Mouse (Mus musculus) heart, embryonic 15.5 days (tissue): Measurements from ENCODE around the gene Dennd1a. TPM values are rescaled to one million over a fixed set of nuclear protein-coding genes. Genes with fewer than 3 reads are reported as not detected.

Experiments
- ATAC-seq: fragments of 200-750 bp; cut with Nextera tagmentation; replicated peaks from 2 replicates; pipeline ENCODE4 v1.8.0; 2017; ENCODE audit warnings: low read depth, moderate TSS enrichment; ENCODE audit not compliant: insufficient number of reproducible peaks, insufficient read depth, low FRiP score
- H3K27ac ChIP-seq: fragments of 300-500 bp; sonication (generic); 2 replicates; pipeline ENCODE4 v1.5.1; 2015; ENCODE audit warnings: mild to moderate bottlenecking, inconsistent platforms
- H3K27me3 ChIP-seq: fragments of 300-500 bp; sonication (generic); 2 replicates; pipeline ENCODE4 v1.6.1; 2015; ENCODE audit warnings: inconsistent platforms
- H3K36me3 ChIP-seq: fragments of 300-500 bp; sonication (generic); 2 replicates; pipeline ENCODE4 v1.6.1; 2015; ENCODE audit warnings: mild to moderate bottlenecking, inconsistent platforms
- H3K4me1 ChIP-seq: fragments of 300-500 bp; sonication (generic); replicated peaks from 2 replicates; pipeline ENCODE4 v1.6.1; 2015; ENCODE audit warnings: inconsistent platforms
- H3K4me2 ChIP-seq: fragments of 300-500 bp; sonication (generic); 2 replicates; pipeline ENCODE4 v1.6.1; 2015; ENCODE audit warnings: inconsistent platforms, mild to moderate bottlenecking, moderate library complexity
- H3K4me3 ChIP-seq: fragments of 300-500 bp; sonication (generic); 2 replicates; pipeline ENCODE4 v1.5.1; 2015; ENCODE audit warnings: mild to moderate bottlenecking, inconsistent platforms
- H3K9ac ChIP-seq: fragments of 300-500 bp; sonication (generic); 2 replicates; pipeline ENCODE4 v1.6.1; 2015; ENCODE audit warnings: mild to moderate bottlenecking, inconsistent platforms
- H3K9me3 ChIP-seq: fragments of 300-500 bp; sonication (generic); replicated peaks from 2 replicates; pipeline ENCODE4 v1.6.1; 2016; ENCODE audit warnings: inconsistent platforms
- WGBS: fragments of 180-500 bp; shearing (Covaris S2); methylation state at CpG from one replicate; pipeline ENCODE4 v1.1.7; 2015; ENCODE audit warnings: mixed read lengths; 5-methylcytosine and 5-hydroxymethylcytosine counted together
- polyA plus RNA-seq: library from polyadenylated mRNA; unstranded; fragments of >200 nt; fragmentation: Nextera tagmentation; extraction: Ambion mirVana; gene quantifications from 2 replicates; pipeline ENCODE4 v1.2.1, GENCODE M21; 2015

Dennd1a gene
- polyA plus RNA-seq = 10.5 and 14.5 TPM in 2 replicates

DNA sequence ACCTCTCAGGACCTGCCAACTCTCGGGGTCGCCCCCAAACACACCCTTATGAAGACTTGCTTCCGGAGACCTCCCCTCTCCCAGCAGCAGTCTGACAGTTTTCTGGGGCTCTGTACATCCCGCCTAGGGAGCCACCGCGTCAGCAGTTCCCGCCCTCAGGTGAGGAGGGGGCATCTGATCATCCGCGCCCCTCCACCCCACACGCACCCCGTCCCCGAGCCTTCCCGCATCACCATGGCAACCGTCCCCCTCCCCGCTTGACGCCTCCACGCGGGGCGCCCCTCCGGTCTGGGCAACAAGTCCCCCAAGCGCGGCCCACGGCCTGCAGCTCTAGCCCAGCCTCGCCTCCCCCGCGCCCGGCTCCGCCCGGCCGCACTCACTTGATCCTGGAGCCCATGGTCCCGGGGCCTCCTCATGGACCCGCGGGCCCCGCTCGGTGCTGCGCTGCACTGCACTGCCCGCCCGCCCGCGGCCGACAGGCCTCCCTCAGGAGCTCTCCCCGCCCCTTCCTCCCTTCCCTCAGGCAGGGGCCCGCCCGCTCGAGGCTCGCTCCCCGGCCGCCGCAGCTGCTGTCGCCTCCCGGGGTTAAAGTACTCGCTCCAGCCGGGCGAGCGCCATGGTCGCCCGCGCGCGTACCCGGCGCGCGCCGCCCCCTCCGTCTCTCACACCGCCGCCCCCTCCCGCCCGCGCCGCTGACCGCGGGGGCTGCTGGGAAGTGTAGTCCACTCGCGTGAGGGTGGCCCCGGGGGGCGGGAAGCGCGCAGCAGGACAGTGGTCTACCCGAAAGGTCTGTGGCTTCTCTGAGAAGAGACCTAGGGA is at the start of gene Dennd1a:
Dennd1a (minus strand) TSS at position 658 of the 819 bp plus-strand sequence.
- H3K4me1 ChIP-seq = peaks cover 26% of the 10 kb centered on the region
- H3K4me3 ChIP-seq = peak within 1 kb of the TSS; percentile 91
- H3K36me3 ChIP-seq = no peaks in the 10 kb centered on the region
- H3K9me3 ChIP-seq = no peaks in the 10 kb centered on the region
- WGBS = 1% methylated on average over 81 of the region's 81 CpGs
- no peaks in the 10 kb centered on the region for H3K27me3 ChIP-seq
- H3K27ac ChIP-seq = peak within 1 kb of the TSS; percentile 94
- peak within 1 kb of the TSS; percentile 75 for H3K4me2 ChIP-seq
- H3K9ac ChIP-seq = peak within 1 kb of the TSS; percentile 97
- ATAC-seq = peak; percentile 93

GRCm38 (mm10) chr2:38336606-38337005 is 49.4 kb upstream of the Dennd1a start:
- Histone ChIP-seq H3K9me3 (no peaks in the 10 kb centered on the region), H3K4me1 (peaks cover 21% of the 10 kb centered on the region), H3K36me3 (no peaks in the 10 kb centered on the region), H3K4me3 (peak overlapping the region; percentile 16), H3K27me3 (peaks cover 89% of the 10 kb centered on the region), H3K4me2 (peak overlapping the region; percentile 40), H3K9ac (no peak overlapping the region), H3K27ac (no peak overlapping the region)
- WGBS = 5% methylated on average over 17 of the region's 17 CpGs
- no peak for ATAC-seq

DNA sequence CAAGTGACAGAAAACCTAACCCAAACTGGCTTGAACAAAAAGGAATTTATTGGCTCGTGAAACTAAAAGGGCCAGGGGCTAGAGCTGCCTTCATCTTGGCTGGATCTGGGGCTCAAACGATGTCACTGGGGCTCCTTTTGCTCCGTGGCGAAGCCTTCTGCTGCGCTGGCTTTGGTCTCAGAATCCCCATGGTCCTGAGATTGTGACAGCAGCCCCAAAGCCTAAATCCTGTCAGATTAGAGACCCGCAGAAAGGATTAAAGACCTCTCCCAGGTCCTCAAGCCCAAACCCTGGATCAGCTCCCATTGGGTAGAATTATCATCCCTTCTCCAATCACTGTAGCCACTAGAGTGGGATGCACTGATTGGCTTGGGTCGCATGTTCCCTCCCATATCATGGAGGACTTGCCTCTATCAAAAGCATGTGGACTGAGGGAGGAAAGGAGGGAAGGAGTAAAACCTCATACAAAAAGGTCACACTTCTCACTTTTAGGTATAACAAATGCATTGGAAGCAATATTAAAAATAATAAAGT is 46.5 kb upstream of the Dennd1a start:
- no peak for ATAC-seq

DNA sequence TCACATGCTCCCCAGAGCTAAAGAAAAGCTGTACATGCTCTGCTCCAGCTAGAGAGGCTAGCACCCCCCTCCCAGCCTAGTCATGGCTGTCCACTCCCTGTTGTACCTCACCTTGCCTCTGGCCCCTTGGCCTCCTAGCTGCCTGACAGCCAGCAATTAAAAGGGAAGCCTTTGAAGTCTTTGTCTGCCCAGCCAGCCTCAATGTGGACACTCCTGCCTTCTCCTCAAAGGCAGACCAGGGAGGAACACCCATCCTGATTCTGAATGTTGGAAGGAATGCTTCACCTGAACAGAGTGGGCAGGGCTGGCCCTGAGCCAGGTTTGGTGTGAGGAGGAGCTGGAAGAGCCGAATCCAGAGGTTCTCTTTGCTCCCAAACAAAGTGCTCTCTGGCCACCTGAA is 39.5 kb upstream of the Dennd1a start:
- H3K9ac ChIP-seq = no peak overlapping the region
- peaks cover 24% of the 10 kb centered on the region for H3K27me3 ChIP-seq
- WGBS = 53% methylated on average over 1 of the region's 1 CpGs
- H3K27ac ChIP-seq = no peak overlapping the region
- H3K4me3 ChIP-seq = no peak overlapping the region
- no peaks in the 10 kb centered on the region for H3K9me3 ChIP-seq
- ATAC-seq = no peak
- no peaks in the 10 kb centered on the region for H3K4me1 ChIP-seq
- no peak overlapping the region for H3K4me2 ChIP-seq
- H3K36me3 ChIP-seq = no peaks in the 10 kb centered on the region

More for the DNA sequence above, 46.5 kb upstream of the Dennd1a start:
- no peak overlapping the region for H3K27ac ChIP-seq
- H3K4me1 ChIP-seq = peaks cover 9% of the 10 kb centered on the region
- no peak overlapping the region for H3K4me2 ChIP-seq
- H3K9me3 ChIP-seq = no peaks in the 10 kb centered on the region
- no peak overlapping the region for H3K9ac ChIP-seq
- peaks cover 66% of the 10 kb centered on the region for H3K27me3 ChIP-seq
- 31% methylated on average over 7 of the region's 7 CpGs for WGBS
- no peak overlapping the region for H3K4me3 ChIP-seq
- H3K36me3 ChIP-seq = no peaks in the 10 kb centered on the region

GRCm38 (mm10) chr2:38323380-38323779 is 36.2 kb upstream of the Dennd1a start:
- no peak overlapping the region for H3K4me3 ChIP-seq
- H3K9me3 ChIP-seq = no peaks in the 10 kb centered on the region
- H3K27ac ChIP-seq = no peak overlapping the region
- 39% methylated on average over 8 of the region's 8 CpGs for WGBS
- H3K27me3 ChIP-seq = peaks cover 18% of the 10 kb centered on the region; the same call in 1 of the 2 replicates
- no peaks in the 10 kb centered on the region for H3K4me1 ChIP-seq
- H3K9ac ChIP-seq = no peak overlapping the region
- no peak overlapping the region for H3K4me2 ChIP-seq
- ATAC-seq = no peak
- no peaks in the 10 kb centered on the region for H3K36me3 ChIP-seq

- no peak overlapping the region for H3K27ac ChIP-seq
- H3K9me3 ChIP-seq = no peaks in the 10 kb centered on the region
- ATAC-seq = no peak
- no peak overlapping the region for H3K9ac ChIP-seq
- no peaks in the 10 kb centered on the region for H3K4me1 ChIP-seq
- no peaks in the 10 kb centered on the region for H3K36me3 ChIP-seq
- no peak overlapping the region for H3K4me3 ChIP-seq
- 36% methylated on average over 4 of the region's 4 CpGs for WGBS
- no peak overlapping the region for H3K4me2 ChIP-seq
- H3K27me3 ChIP-seq = peaks cover 20% of the 10 kb centered on the region; the same call in 1 of the 2 replicates
These were observed 33.7 kb upstream of the Dennd1a start for GRCm38 (mm10) chr2:38320911-38321310.

DNA sequence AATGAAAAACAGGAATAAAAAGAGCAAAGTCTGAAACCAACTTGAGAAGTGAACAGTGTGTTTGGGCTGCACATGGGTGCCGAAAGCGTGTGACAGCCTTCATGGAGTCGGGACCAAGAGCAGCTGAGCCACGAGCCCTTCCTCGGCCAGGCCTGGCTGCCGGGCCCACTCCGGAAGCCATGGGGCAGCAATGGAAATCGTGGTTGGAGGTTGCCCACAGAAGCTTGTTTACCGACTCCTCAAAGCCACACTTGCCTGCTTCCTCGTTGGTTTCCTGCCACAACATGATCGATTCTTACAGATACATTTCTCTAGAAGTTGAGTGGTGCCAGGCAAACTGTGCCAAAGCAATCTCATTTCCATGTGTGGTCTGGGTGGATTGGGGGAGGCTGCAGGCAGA is 31.9 kb upstream of the Dennd1a start:
- Histone ChIP-seq H3K4me1 (no peaks in the 10 kb centered on the region), H3K4me2 (no peak overlapping the region), H3K9me3 (no peaks in the 10 kb centered on the region), H3K4me3 (no peak overlapping the region), H3K27me3 (peaks cover 10% of the 10 kb centered on the region; the same call in 1 of the 2 replicates), H3K36me3 (no peaks in the 10 kb centered on the region), H3K9ac (no peak overlapping the region), H3K27ac (no peak overlapping the region)
- no peak for ATAC-seq
- WGBS = 72% methylated on average over 11 of the region's 11 CpGs

GRCm38 (mm10) chr2:38313399-38313798 is 26.2 kb upstream of the Dennd1a start:
- Histone ChIP-seq H3K27me3 (peaks cover 20% of the 10 kb centered on the region; the same call in 1 of the 2 replicates), H3K4me3 (no peak overlapping the region), H3K9ac (no peak overlapping the region), H3K4me1 (no peaks in the 10 kb centered on the region), H3K9me3 (no peaks in the 10 kb centered on the region), H3K4me2 (no peak overlapping the region), H3K27ac (no peak overlapping the region), H3K36me3 (no peaks in the 10 kb centered on the region)
- 44% methylated on average over 3 of the region's 3 CpGs for WGBS
- no peak for ATAC-seq

DNA sequence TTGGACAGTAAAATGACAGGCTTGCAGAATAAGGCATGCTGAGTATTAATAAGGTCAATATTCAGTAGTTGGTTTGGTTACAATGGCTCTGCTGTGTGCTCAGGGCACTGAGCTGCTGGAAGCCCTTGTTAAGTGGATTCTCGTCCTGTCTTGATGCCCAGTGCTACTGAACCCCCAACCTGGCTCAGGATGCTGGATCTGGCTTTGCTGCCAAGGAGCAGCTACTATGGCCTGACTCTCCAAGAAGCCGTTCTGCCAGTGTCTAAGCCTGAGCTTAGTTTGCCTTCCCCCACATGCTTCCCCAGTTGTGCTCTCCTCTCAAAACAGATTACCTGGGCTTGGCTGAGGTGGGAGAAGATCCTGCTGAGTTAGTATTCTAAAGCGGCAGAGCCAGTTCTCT is 25.7 kb upstream of the Dennd1a start:
- 42% methylated on average over 3 of the region's 3 CpGs for WGBS
- no peak overlapping the region for H3K27ac ChIP-seq
- no peaks in the 10 kb centered on the region for H3K9me3 ChIP-seq
- no peaks in the 10 kb centered on the region for H3K4me1 ChIP-seq
- no peak overlapping the region for H3K4me3 ChIP-seq
- H3K9ac ChIP-seq = no peak overlapping the region
- no peaks in the 10 kb centered on the region for H3K36me3 ChIP-seq
- H3K27me3 ChIP-seq = peaks cover 20% of the 10 kb centered on the region; the same call in 1 of the 2 replicates
- H3K4me2 ChIP-seq = no peak overlapping the region
- ATAC-seq = no peak

DNA sequence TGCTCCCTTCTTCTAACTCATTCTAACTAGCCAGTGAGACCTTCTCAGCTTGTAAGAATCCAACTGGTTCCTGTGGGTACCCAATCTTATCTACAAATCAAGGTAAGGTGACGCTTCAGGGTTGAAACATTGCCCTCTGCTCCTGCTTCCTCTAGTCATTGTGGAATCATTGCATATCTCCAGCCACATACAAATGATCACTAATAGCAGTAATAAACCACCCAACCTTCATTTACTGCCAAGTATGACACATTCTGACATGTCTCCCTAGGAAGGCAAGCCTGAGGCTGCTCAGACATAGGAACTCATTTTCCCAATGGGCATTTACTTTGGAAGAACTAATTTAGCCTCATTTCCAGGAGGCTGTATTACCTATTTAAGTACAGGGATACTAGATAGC is 18.0 kb upstream of the Dennd1a start:
- H3K36me3 ChIP-seq = no peaks in the 10 kb centered on the region
- no peaks in the 10 kb centered on the region for H3K9me3 ChIP-seq
- H3K4me3 ChIP-seq = no peak overlapping the region
- WGBS = 70% methylated on average over 1 of the region's 1 CpGs
- no peak overlapping the region for H3K4me2 ChIP-seq
- no peak overlapping the region for H3K9ac ChIP-seq
- no peak overlapping the region for H3K27ac ChIP-seq
- 0 out of 2 replicates have a peak, but pooled peaks cover 2% of the 10 kb centered on the region for H3K27me3 ChIP-seq
- H3K4me1 ChIP-seq = no peaks in the 10 kb centered on the region
- no peak for ATAC-seq

DNA sequence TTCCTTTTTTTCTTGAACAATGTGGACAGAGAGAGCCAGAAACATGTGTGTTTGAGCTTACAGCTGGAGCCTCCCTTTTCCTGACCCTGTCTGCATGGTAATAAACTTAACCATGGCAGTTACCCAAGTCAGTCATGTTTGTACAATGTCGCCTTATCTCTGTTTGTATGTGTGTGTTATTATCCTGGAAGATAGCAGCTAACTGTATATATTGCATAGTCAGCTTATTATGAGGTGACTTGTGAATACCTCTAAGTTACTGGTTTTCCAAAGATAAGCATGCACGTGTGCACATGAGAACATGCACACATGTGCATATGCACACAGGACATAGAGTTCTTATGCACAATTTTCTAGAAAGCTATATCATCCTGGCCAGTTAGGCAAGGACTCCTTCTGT is 13.8 kb upstream of the Dennd1a start:
- Histone ChIP-seq H3K27me3 (no peaks in the 10 kb centered on the region), H3K36me3 (no peaks in the 10 kb centered on the region), H3K9me3 (no peaks in the 10 kb centered on the region), H3K4me2 (no peak overlapping the region), H3K4me3 (no peak overlapping the region), H3K9ac (no peak overlapping the region), H3K27ac (no peak overlapping the region), H3K4me1 (no peaks in the 10 kb centered on the region)
- 64% methylated on average over 2 of the region's 2 CpGs for WGBS
- no peak for ATAC-seq
